Mouse (Mus musculus) heart, adult 8-10 months (tissue): ENCODE measurements around the gene Xpo4. TPM values are rescaled to one million over a fixed set of nuclear protein-coding genes. Genes with fewer than 3 reads are reported as not detected.
"Not testable (repeated sequence)": the region's sequence is repeated elsewhere in the genome, so short reads cannot be mapped to it uniquely, and the experiment has no call there.

Experiments
- DNase-seq: peaks from one replicate; pipeline ENCODE4 v3.0.0; 2022; ENCODE audit warnings: low spot score
- total RNA-seq, 4 experiments: library from RNA; stranded (reverse); gene quantifications; 2 replicates each; pipeline ENCODE4 v1.2.4; 2022

The Xpo4 gene
- total RNA-seq, 4 experiments from 2014 or later, result 12.0 to 14.1 (median 13.1) TPM

GRCm38 (mm10) chr14:57682751-57683150 is 17.5 kb upstream of the Xpo4 start:
- no peak for DNase-seq

- peak; percentile 90 for DNase-seq
Observed at GRCm38 (mm10) chr14:57679958-57680535, 14.8 kb upstream of the Xpo4 start.

GRCm38 (mm10) chr14:57679523-57679922 is 14.3 kb upstream of the Xpo4 start:
- DNase-seq, result no peak

GRCm38 (mm10) chr14:57675481-57675880 is 10.3 kb upstream of the Xpo4 start:
- DNase-seq, result no peak

- no peak for DNase-seq
Observed at GRCm38 (mm10) chr14:57665628-57665950, 359 bp upstream of the Xpo4 start.

- no peak for DNase-seq
Observed at GRCm38 (mm10) chr14:57664311-57664821, 864 bp downstream of the Xpo4 start.

GRCm38 (mm10) chr14:57663630-57664029 is 1.6 kb downstream of the Xpo4 start:
- no peak for DNase-seq

- DNase-seq, result no peak
Observed at GRCm38 (mm10) chr14:57658301-57658700, 6.9 kb downstream of the Xpo4 start.

- no peak for DNase-seq
Observed at GRCm38 (mm10) chr14:57657500-57657899, 7.7 kb downstream of the Xpo4 start.

- not testable (repeated sequence) for DNase-seq
Observed at GRCm38 (mm10) chr14:57656519-57656918, 8.7 kb downstream of the Xpo4 start.

GRCm38 (mm10) chr14:57649501-57649900 is 15.7 kb downstream of the Xpo4 start:
- no peak for DNase-seq

GRCm38 (mm10) chr14:57646155-57646554 is 19.1 kb downstream of the Xpo4 start:
- no peak for DNase-seq

- DNase-seq, result peak; percentile 26
Observed at GRCm38 (mm10) chr14:57639153-57639552, 26.1 kb downstream of the Xpo4 start.

- DNase-seq, result no peak
Observed at GRCm38 (mm10) chr14:57634141-57634540, 31.1 kb downstream of the Xpo4 start.

GRCm38 (mm10) chr14:57629595-57629994 is 35.6 kb downstream of the Xpo4 start:
- peak; percentile 28 for DNase-seq

- no peak for DNase-seq
Observed at GRCm38 (mm10) chr14:57622934-57623333, 42.3 kb downstream of the Xpo4 start.

- no peak for DNase-seq
Observed at GRCm38 (mm10) chr14:57621699-57622098, 43.5 kb downstream of the Xpo4 start.

- DNase-seq, result no peak
Observed at GRCm38 (mm10) chr14:57620598-57621236, 44.5 kb downstream of the Xpo4 start.

- DNase-seq, result peak; percentile 76
Observed at GRCm38 (mm10) chr14:57619487-57619886, 45.7 kb downstream of the Xpo4 start.

GRCm38 (mm10) chr14:57617675-57618074 is 47.6 kb downstream of the Xpo4 start:
- DNase-seq, result no peak

- DNase-seq, result no peak
Observed at GRCm38 (mm10) chr14:57616339-57616965, 48.8 kb downstream of the Xpo4 start.

GRCm38 (mm10) chr14:57615828-57616227 is 49.4 kb downstream of the Xpo4 start:
- no peak for DNase-seq

GRCm38 (mm10) chr14:57611034-57611433 is 54.2 kb downstream of the Xpo4 start:
- DNase-seq, result no peak
